Mouse (Mus musculus) layer of hippocampus, adult 8-10 months (tissue): ENCODE data around the gene Alyref. TPM values are rescaled to one million over a fixed set of nuclear protein-coding genes. Genes with fewer than 3 reads are reported as not detected.

Experiments used
- DNase-seq, 2 experiments: peaks; one replicate each; pipeline ENCODE4 v3.0.0; 2022; ENCODE audit warnings: low spot score in 2 of 2
- total RNA-seq, 4 experiments: library from RNA; stranded (reverse); gene quantifications; 2 replicates each; pipeline ENCODE4 v1.2.4; 2022

Gene Alyref
- 10 to 100 TPM; 38.1 to 61.8 (median 52.9) TPM for total RNA-seq

DNA sequence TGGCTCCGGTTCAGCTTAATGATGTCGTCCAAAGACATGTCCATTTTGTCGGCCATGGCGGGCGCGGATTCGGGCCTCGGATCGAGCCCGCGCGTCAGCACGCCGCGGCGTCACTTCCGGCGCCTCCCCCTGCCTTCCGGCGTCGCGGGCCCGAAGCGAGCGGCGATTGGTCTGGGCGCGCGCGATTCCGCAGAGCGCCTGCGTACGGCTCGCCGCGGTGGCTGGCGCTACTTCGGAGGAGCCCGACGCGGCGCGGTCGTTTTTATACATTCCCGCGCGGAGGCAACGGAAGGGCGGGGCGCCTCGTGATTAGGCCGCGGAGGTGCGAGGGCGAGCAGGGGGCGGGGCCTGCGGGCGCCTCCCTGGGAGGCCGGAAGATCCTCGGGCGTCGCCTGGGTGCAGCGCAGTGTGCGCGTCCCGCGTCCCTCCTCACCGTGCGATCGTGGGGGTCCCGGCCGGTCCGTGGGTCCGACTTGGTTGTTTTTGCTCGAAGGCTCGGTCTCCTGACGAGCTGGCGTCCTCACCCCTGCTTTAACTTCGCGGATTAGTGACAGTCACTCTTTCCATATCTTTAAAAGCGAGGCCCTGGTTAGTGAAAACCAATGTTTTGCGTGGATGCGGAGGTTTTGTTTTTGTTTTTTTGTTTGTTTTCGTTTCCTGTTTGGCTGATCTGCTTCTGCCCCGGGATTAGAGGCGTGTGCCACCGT is at the start of gene Alyref, which contains the start of gene Anapc11:
TSS of gene Alyref (minus strand) at position 83 of the 707 bp plus-strand sequence.
TSS of gene Anapc11 (plus strand) at position 139 of the 707 bp plus-strand sequence.
- DNase-seq: peak; percentile 85 to 87

DNA sequence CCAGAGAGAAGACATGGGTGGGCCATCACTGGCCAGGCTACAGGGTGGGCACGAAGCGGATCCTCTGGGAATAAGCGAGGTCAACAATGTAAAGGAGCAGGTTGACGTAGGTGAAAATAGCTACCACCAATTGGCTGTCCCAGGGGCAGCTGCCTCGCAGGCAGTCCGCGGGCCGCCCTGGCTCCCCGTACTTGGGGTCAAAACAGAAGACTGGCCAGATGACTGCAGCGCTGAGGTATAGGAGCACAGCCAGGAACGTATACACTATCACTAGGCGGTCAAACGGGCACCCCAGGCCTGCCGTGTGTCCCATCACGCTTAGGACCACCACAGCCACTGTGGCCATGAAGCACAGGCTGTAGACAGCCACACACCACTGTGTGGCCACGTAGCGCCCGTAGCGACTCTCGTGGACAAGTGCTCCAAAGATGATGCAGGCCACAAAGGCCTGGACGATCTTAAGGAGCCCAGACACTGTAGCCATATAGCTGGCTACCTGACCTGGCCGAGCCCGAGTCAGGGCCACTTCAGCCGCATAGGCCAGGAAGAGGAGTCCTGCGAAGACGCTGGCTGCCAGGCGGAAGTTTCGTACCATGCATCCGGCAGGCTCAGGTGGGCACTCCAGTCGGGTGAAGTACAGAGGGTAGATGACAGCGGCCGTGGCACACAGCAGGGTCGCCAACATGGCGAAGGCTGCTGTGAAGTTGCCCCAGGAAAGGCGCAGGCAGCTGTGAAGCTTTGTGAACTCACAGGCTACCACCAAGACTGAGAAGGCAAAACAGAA is 49.1 kb upstream of the Alyref start:
- DNase-seq: no peak

DNA sequence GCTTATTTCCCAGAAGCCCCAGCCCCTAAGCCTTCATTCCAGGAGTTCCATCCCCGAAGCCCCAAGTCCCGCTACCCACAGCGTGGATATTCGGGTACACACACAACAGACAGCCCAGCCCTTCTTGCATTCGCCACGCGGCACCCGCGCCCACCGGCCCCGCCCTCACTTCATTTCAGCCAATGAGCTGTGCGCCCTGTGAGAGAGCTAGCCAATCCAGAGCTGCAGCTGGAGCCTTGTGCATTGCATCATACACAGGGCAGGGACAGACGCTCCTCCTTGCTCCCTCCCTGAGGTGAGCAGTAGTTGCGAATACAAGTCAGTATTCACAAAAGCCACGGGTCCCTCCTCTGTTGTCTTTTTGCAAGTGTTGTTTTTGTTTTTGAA is 45.4 kb upstream of the Alyref start, which contains the start of gene Pycr1:
TSS of gene Pycr1 (minus strand) at position 169 of the 387 bp plus-strand sequence.
- peak; percentile 91 for DNase-seq

DNA sequence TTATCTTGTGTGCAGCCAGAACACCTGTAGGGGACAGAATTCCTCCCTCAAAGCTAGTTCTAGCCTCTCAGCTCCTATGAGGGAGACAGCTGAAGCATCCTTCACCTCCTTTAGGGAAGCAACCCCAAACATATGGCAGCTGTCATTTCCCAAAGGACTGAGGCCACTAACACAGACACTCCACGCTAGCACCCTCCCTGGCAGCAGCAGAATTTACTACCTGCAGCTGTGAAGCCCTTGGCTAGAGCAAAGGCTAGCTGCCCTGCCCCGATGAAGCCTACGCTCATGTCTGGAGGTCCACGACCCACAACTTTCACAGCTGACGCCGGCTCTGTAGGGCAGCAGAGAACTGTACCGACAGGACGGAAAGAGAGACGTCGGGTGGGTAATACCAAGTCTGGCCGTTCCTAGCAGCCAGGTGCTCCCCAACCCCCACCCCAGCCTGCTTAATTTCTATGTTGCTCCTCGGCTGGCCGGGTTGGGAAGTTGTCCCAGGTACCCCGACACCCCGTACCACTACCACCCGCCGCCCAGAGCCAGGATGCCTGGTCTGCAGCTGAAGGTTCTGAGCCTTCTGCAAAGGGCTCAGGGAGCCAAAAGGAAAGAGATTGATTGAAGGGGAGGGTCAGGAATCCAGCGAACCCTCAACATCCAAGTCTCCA is 44.9 kb upstream of the Alyref start:
- DNase-seq: no peak

DNA sequence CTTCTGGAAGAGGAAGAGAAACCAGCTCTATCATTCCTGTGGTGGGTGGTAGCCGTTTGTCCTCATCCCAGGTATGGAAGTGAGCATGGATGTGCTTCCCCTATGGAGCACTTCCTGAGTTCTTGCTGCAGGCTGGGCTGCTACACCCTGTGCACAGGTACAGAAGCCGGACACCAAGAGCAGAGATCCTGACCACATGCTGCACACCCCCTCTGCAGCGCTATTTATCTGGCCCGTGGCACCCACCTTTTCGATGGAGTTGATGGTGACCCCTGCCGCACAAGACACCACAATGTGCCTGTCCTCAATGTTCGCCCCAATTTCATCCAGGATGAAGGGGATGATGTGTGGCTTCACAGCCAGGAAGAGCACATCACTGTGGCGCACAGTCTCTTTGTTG is 43.7 kb upstream of the Alyref start:
- no peak for DNase-seq

DNA sequence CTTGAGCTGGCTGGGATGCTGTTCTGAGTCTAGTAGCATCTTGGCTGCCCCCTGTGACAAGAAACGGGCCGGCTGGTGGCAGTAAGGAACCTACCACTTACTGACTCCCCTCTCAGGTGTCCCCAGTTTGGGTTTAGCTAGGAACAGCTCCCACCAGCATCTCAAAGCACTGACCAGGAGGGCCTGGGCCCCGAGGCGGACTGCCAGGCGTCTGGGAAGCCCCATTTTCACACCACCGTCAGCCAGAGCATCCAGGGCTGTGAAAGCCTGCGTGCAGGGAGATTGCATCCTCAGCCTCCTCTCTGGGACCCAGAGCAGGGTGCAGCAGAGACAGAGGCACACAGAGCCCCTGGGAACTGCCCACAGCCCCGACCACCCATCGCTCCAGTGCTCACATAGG is 43.1 kb upstream of the Alyref start:
- DNase-seq: no peak

DNA sequence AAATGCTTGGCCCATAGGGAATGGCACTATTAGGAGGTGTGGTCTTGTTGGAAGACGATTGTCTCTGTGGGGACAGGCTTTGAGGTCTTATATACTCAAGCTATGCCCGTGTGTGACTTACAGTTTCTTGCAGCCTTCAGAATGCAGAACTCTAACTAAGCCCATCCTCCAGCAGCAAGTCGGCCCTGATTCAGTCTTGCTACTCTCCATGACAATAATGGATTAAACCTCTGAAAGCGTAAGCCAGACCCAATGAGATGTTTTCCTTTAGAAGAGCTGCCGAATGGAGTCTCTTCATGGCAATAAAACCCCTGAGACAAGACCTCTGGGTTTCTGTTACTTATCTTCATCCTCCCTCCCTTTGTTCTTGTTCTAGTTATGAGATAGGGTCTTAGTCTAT is 36.6 kb upstream of the Alyref start:
- DNase-seq: no peak

DNA sequence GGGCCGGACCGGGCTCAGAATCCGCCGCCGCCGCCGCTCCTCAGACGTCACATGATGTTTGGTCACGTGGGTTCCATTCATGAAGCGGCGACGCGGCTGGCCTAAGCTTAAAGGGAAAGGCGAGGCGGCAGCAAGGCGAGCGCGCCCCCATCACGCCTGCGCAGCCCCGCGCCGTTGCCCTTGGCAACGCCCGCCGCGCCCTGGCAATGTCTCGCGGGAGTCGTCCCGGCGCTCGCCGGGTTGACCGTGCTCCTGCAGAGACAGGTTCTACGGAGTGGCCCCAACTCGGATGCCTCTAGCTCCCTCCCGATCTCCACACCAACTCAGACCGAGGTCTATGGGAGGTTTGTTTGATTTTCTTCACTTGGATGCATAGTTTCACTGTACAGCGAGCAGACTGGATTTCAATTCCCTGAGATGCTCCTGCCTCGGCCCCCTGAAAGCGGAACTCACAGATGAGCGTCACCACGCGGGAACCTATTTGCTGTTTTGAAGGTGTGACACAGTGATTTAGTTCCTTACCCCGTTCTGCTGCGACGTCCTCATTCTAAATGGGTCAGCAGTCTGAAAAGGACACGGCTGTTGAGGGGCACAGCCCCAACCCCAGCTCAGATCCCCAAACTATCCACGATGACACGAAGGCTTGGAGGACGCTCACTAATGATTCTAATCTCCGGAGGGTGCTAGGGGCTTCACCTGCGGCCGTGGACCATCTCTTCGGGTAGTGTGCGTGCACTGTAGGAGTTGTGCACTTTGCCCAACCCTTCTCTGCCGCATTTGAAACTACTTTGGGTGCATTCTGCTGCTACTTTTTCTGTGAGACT is 35.6 kb upstream of the Alyref start, which contains the start of gene Mafg:
TSS of gene Mafg (minus strand) at position 81 of the 824 bp plus-strand sequence.
- peak; percentile 91 for DNase-seq

DNA sequence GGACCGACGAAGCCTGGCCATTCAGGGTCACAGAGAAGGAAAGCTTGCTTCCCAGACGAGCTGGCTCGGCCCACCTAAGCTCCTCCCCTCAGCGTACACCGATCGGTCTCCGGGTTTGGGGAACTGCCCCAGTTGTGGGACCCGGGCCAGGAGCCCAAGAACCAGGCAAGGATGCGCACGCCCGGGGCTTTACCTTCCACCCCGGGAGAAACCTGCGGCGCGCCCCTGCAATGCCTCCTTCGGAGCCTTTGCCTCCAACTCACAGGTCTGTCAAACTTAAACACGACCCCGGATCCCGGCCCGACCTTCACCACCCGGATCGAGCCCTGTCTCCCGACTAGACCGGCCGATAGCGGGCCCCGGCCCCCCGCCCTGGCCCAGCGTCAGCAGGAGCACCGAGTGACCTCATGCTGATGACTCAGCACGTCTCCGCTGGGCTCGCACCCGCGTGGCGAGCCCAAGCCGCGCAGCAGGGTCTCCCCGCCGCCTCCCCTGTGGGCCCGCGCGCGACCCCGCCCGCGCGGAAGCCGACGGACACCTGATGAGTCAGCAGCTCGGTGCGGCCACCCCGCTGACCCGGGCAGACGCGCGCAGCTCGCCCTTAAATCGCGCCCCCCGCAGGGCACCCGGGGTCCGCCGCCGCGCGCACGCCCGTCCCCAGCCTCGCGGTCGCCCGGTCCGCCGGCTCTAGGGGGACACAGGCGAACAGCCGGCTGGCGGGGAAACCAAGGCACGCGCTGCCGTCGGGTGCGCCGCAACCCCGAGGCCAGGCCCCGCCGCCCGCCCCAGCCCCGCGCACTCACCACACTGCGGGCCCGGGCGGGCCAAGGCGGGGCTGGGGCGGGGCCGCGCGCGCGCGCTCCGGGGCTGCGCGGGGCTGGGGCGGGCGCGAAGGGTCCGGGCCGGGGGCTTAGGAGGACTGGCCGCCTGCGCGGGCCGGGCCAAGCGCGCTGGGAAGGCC is 34.7 kb upstream of the Alyref start:
- DNase-seq: peak in 1 of 2 experiments; percentile 49

DNA sequence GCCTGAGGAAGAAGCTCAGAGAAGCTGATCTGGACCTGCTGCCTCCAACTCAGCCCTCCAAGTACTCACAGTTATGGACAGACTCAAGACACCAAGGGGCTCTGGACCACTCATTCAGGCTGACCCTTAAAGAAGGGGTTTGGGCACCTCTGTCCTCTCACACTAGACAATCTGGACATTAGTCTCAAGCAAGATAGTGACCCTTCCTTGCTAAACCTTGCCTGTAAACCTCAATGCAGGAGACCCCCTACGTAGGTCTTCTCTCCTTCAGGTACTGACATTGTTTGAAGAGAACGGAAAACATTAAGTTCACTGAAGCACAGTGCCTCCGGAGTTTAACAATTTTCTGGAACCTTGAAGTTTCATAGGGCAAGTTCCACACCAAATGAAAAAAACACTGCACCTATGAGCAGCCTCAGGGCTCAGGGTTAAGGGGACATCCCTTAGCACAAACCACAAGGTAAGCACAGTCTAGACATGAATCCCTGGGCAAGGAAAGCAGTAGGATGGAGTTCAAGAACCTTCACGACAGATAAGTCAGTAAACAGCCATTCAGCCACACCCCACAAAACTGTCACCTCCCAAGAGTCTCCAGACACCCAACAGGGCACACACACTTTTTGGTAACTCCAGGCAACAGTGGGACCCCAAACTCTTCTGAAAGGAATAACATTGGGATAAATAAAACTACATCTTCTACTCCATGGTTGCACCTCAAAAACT is 33.7 kb upstream of the Alyref start:
- no peak for DNase-seq

DNA sequence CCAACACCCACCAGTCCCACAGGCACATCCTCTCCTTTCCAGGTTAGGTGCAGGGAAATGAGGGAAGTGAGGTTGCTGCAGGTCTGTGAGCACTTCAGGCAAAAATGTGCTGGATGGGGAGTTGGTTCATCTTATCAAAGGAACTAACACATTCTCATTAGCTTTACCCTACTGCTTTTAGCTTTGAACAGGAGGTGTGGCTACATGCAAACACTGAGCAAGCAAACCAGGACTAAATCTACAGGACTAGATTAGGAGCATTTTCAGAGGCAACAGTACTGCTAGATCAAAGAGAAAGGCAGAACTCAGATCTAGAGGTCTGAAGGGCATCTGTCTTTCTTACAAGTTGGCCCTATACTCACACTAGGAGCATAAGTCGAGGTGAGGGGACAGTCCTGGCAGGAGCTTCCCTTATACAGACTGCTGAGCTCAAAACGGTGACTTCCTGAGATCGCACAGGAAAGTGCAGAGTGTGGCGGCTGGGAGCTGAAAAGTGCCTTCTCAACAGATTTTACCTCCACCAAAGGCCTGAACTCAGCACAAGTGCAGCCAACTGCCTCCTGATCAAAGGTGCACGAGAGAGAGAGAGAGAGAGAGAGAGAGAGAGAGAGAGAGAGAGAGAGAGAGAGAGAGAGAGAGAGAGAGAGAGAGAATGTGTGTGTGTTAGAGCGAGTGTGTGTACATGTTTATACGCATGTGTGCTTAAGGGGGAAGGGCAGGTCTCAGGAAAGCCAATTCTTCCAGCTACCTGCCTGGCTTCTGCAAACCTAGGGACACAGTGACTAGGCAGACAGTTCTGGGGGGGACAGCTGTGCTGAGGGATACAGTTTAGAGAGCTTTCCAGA is 32.9 kb upstream of the Alyref start:
- no peak for DNase-seq

DNA sequence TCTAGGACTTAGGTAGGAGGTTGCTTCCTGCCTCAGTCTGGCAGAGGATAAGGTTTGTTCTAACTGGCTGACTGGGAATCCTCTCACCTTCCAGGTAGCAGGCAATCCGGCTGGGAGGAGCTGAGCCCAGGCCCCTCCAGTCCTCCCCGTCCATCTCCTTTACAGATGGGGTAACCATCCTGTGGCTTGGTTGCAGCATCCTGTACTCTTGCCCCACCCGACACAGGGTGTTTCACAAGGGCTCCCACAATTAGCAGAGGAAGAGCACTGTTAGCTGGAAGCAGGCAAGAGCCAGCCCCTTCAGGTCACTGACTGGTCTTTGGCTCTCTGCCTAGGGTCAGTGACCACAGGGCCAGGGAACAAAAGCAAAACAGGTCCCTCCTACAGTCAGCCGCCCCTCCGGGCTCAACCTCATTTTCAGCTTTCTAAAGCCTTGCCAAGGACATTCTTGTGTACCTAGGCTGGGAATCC is 32.3 kb upstream of the Alyref start:
- DNase-seq: no peak

DNA sequence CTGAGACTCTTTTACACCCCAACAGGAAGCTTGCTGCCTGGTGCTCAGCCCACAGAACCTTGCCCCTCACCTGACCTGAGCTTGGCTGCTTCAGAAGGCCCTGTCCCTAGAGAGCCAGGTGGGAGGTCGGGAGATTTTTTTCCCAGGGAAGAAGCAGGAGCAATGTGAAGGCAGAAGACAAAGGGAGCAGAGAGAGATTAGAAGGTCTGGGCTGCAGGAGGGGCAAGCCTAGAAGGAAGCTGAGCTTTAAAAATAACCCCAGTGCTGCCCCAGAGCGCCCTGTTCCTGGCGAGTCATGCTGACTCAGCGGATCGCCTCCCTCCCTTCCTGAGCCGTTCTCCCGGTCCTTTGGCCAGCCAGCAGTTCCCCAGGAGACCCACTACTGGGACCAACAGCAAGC is 31.7 kb upstream of the Alyref start:
- DNase-seq: no peak

DNA sequence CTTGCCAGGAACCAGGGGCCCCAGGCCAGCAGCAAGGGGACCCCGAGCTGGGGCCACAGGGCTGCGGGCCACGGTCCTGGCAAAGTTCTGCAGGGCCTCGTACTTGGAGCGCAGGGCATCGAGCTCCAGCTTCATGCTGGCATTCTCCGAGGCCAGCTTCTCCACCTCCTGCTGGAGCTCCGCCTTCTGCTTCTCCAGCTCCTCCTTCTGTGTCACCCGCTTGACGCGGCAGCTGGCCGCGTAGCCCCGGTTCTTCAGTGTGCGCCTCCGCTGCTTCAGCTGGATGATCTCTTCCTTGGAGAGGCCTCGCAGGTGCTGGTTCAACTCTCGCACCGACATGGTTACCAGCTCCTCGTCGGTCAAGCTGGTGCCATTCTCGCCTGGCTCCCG is 31.2 kb upstream of the Alyref start:
- no peak for DNase-seq

DNA sequence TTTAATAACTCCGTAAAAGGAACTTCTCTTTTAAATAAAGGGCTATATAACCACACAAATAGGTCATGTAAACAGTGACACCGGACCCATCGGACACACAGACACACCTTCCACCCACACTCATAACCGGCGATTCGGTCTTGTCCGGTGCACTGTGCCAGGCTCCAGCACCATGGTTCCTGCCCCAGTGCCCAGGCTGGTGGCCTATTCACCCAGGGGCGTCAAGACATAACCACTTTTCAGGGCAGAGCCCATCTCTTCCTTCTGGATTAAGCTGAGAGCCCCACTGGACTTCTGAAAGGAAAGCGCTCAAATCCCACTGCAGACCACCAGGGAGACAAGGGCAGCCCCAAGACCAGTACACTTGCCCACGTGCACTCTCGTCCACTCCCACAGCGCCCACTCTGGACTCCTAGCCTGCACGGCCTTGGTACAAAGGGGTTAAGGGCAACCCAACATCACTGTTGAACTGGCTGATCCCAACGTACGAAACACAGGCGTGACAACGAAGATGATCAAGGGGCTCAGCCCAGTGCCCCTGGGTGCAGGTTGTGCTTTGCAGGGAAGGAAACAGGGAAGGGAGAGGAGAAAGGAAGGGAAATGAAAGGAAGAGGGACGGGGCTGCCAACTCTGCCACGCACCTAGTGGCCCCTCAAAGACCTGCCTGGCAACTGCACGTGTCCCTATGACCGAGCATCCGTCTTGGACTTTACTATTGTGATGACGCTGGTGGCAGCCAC is 30.6 kb upstream of the Alyref start:
- no peak for DNase-seq

DNA sequence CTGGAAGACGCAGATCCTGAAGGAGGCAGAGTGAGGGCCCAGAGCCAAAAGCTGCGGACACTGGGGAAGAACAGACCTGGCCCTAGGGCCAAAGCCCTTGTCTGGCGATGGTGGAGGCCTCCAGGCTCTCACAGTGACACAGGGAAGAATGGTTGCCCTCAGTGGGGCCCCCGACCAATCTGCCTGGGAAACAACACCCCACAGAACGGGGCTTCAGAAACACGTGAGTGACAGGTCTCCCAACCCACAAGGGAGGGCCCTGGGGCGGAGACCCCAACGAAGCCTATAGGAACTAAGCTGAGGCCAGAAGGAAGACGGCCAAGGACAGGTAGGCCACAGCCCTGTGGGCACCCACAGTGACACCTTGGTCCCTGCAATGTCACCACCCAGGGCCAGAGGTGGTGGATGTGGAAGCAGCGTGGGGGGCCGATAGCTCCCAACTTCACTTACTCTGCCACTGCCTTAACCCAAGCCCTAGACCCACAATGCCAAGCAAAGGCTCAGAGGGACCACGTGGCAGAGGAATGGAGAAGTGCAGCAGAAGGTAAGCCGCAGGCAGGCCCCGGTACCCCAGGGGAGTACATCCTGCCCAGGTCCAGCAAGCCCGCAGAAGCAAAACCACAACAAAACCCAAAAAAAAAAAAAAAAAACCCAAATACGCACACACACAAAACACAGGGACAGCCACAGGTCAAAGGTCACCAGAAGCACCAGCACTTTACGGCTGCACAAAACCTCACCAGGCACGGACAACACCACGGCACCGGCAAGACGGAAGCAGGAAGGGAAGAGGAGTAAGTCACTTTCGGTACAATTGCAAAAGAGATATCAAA is 29.5 kb upstream of the Alyref start:
- no peak for DNase-seq
